Mouse (Mus musculus): ENCODE measurements at regions not wholly inside any gene's neighbourhood (a gene's known extent, or its start where the extent isn't known, plus 50 kb on each side); places are given as distances from the start of the nearest gene placed in this dataset.

DNA sequence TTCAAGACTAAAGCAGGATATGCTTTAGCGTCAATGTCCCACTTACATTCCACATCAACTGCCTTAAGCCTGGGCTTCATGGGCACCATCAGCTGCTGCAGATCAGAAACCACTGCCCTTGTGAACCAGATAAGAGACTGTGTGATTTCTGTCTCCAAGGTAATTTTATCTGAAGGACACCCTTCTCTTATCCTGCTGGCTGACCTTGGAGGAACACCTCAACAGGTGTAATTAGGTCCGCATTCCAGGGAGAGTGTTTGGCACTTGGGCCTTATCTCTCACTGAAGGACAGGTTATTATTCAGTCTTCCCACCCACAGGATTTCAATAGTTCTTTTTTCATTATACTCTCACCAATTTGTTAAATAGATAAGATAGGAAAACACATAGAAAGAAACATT, 583.1 kb upstream of the Kdm8 start:
- H3K27ac ChIP-seq (replicated peaks; ENCODE audit: low read depth, low read length) = no peak overlapping the region
- H3K4me1 ChIP-seq (ENCODE audit: control insufficient read depth, insufficient read depth, insufficient read length, low read length) = no peaks in the 10 kb centered on the region
- no peak overlapping the region for H3K4me3 ChIP-seq (ENCODE audit: insufficient read depth, low read depth, low read length)

DNA sequence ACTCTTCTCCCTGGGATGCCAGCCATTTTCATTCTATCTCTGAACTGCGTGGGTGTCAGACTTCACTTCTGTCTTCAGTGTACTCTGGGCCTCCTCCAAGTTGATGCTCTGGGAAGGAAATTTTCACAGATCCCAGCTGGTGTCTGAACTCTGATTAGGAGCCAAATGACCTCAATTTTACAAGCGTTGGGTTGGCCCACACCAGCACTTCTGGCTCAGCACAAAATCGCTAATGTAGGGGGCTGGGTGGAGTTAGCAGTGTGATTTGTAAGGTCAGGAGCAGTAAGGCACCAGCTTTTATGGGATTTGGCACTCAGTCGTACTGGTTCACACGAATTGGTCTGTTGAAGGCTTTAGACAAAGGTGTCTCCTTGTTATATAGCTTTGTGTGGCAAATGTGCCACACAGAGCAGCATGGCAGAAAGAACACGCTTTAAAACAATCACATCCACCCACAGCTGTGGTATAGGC, 576.3 kb upstream of the Kdm8 start:
- no peaks in the 10 kb centered on the region for H3K4me1 ChIP-seq (ENCODE audit: control insufficient read depth, insufficient read depth, insufficient read length, low read length)
- no peak overlapping the region for H3K27ac ChIP-seq (replicated peaks; ENCODE audit: low read depth, low read length)
- H3K4me3 ChIP-seq (ENCODE audit: insufficient read depth, low read depth, low read length) = no peak overlapping the region

DNA sequence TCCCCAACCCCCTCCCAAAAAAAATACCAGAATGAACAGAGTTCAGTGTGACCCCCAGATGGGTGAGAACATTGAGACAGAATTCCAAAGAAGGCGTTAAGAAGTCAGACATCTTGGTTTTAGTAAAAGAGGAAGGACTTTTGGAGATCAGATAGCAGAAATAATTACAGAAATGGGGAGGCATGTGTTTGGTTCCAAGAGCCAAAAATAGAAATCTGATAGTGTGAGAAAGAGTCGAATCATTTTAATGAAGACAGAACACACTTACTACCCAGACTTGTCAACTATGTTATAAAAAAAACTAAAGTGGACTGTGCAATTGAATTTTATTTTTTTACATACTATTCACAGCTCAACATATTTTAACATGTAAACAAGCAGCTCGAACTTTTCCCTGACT, 575.9 kb upstream of the Kdm8 start:
- Histone ChIP-seq H3K4me3 (ENCODE audit: insufficient read depth, low read depth, low read length) (no peak overlapping the region), H3K4me1 (ENCODE audit: control insufficient read depth, insufficient read depth, insufficient read length, low read length) (no peaks in the 10 kb centered on the region), H3K27ac (replicated peaks; ENCODE audit: low read depth, low read length) (no peak overlapping the region)

DNA sequence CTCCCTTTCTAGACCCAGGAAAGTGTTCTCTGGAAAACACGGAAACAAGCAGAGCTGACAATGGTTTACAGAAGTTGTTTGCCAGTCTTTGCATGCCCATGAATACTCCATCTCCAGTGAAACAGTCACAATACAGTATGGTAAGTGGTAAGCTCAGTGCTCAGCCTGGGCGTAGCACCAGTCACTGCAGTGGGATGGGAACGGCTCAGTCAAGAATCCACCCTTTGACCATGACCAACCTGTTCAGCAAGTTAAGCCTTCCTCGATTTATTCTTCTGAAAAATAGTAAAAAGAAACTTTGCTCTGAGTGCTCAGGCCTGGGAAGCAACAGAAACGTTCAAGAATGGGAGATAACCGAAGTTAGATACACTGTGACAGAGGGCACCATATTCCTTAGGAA, 563.7 kb upstream of the Kdm8 start:
- H3K4me1 ChIP-seq (ENCODE audit: control insufficient read depth, insufficient read depth, insufficient read length, low read length) = no peaks in the 10 kb centered on the region
- H3K4me3 ChIP-seq (ENCODE audit: insufficient read depth, low read depth, low read length) = no peak overlapping the region
- no peak overlapping the region for H3K27ac ChIP-seq (replicated peaks; ENCODE audit: low read depth, low read length)

DNA sequence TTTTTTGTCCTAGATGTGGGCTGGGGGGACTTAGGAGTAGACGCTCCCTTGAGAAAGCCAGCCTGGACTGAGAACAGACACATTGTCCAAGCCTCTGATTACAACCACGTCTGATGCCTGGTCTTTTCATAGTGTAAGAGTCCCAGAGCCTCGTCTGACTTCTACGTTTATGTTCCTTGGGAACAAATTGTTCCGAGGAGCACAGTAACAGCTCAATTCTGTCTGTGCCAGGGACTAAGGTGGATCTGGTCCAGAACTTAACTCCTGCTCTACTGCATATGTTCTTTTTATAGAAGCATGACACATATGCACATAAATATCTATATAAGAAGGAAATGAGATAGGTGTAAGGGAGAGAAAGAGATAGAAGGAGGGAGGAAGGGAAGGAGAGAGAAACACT, 537.2 kb upstream of the Kdm8 start:
- H3K27ac ChIP-seq (replicated peaks; ENCODE audit: low read depth, low read length) = no peak overlapping the region
- H3K4me3 ChIP-seq (ENCODE audit: insufficient read depth, low read depth, low read length) = no peak overlapping the region
- no peaks in the 10 kb centered on the region for H3K4me1 ChIP-seq (ENCODE audit: control insufficient read depth, insufficient read depth, insufficient read length, low read length)

DNA sequence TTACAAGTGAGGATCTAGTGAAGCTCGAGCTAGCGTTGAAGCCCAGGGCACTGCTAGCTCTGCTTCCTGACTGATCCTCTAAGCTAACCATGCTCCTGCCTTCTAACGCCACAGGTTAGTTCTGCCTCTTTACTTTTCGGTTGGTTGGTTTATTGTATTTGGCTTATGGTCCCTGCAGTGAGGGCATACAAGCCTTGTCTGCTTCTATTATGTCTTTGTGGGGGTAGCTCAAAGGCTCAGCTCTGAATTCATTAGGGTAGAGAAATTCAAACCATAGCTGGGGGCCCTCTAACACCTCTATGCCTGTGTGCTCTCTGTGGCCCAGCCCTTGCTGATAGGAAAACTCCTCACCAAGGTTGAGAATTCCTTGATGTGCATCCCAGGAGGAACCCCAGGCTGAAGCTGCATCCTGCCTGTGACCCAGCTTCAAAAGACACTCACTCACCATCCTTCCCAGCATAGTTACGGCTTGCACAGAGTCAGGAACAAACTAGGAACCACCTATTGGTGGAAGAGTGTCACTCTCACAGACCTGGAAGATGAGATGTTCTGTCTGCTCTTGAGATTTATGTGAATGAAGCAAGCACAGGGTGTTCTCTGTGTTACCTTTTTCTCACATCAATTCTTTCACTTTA, 536.7 kb upstream of the Kdm8 start:
- Histone ChIP-seq H3K27ac (replicated peaks; ENCODE audit: low read depth, low read length) (no peak overlapping the region), H3K4me1 (ENCODE audit: control insufficient read depth, insufficient read depth, insufficient read length, low read length) (no peaks in the 10 kb centered on the region), H3K4me3 (ENCODE audit: insufficient read depth, low read depth, low read length) (no peak overlapping the region)

DNA sequence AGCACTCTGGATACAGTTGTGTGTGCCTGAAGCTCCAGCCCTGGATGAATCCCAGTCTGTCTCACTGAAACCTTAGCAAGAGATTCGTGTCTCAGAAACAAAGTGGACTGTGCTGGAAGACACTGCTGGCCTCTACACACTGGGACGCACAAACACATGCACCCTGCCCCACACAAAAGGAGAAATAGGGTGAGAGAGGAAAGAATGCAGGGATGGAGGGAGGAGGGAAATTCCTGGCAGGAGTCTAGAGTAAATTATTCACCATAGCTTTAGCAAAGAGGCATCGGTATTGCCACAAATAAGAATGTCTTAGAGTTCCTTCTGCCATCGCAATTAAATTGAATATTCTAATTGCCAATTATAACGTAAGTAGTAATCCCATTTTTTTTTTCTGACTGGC, 530.4 kb upstream of the Kdm8 start:
- H3K27ac ChIP-seq (replicated peaks; ENCODE audit: low read depth, low read length) = no peak overlapping the region
- no peaks in the 10 kb centered on the region for H3K4me1 ChIP-seq (ENCODE audit: control insufficient read depth, insufficient read depth, insufficient read length, low read length)
- H3K4me3 ChIP-seq (ENCODE audit: insufficient read depth, low read depth, low read length) = no peak overlapping the region

DNA sequence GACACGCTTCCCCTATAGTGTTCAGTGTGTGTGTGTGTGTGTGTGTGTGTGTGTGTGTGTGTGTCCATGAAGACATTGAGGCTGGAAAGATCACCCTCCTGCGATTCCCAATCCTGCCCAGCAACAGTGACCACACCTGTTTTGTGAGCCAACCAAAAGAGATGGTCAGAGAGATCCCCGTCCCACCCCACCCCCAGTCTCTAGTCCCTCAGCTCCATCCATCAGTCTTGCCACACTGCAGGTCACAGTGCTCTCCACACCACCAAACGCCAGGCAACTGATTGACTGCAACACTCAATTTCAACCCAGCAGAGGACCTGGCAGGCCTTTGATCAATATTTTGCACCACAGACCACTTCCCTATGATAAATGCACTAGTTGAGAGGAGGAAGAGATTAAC, 530.0 kb upstream of the Kdm8 start:
- H3K27ac ChIP-seq (replicated peaks; ENCODE audit: low read depth, low read length) = no peak overlapping the region
- no peak overlapping the region for H3K4me3 ChIP-seq (ENCODE audit: insufficient read depth, low read depth, low read length)
- H3K4me1 ChIP-seq (ENCODE audit: control insufficient read depth, insufficient read depth, insufficient read length, low read length) = no peaks in the 10 kb centered on the region

DNA sequence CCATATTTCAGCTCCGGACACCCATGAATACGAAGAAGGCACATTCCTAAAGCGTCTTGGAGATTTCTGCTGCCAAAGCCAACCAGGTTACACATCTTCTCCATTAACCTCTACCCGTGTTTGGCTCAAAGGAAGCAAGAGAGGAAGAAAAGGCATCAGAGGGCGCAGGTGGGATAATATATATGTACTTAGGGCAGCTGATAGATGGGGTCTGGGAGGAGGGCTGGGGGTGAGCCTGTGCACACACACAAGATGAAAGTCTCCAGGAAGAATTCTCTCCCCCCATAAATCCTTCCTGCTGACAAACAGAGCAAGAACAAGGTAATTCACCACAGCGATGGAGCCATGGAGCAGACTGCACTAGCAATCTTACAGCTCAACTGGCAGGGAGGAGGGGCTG, 529.5 kb upstream of the Kdm8 start:
- Histone ChIP-seq H3K4me3 (ENCODE audit: insufficient read depth, low read depth, low read length) (no peak overlapping the region), H3K27ac (replicated peaks; ENCODE audit: low read depth, low read length) (no peak overlapping the region), H3K4me1 (ENCODE audit: control insufficient read depth, insufficient read depth, insufficient read length, low read length) (no peaks in the 10 kb centered on the region)

DNA sequence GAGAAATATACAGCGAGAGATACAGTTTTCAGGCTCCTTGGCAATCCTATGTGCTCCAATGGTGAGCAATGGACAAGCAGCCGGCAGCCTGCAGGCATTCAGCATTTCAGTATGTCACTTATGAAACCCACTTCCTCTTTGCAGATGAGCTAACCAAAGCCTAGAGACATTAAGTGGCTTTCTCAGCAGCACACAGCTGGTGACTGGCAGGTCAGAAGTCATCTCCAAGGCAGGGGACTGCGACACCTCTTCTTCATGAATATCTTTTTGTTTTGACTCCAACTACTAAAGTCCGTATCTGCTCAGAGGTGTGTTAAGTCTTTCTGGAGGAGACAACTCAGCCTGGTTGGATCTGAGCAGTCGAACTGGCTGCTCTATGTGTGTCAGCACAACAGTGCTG, 528.8 kb upstream of the Kdm8 start:
- Histone ChIP-seq H3K4me1 (ENCODE audit: control insufficient read depth, insufficient read depth, insufficient read length, low read length) (no peaks in the 10 kb centered on the region), H3K27ac (replicated peaks; ENCODE audit: low read depth, low read length) (no peak overlapping the region), H3K4me3 (ENCODE audit: insufficient read depth, low read depth, low read length) (no peak overlapping the region)

DNA sequence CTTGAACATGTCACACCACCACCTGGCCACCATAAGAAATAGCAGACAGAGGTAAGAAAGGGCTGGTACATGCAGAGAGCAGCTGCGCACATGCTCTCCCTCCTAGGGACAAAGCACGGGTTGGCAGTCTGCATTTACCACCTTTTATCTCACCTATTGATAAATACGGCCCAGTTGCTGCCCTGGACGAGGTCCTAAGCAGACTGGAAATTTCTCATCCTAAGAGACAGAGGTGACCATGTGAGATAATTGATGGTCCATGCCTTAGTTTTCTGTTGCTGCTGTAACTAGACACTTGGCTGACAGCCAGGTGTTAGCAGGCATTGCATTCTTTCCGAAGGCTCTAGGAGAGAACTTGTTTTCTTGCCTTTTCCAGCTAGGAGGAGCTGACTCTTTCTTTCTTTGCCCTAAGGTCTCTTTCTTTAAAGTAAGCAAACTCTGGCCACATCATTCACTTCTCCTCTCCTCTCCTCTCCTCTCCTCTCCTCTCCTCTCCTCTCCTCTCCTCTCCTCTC, 526.8 kb upstream of the Kdm8 start:
- H3K4me1 ChIP-seq (ENCODE audit: control insufficient read depth, insufficient read depth, insufficient read length, low read length) = no peaks in the 10 kb centered on the region
- H3K4me3 ChIP-seq (ENCODE audit: insufficient read depth, low read depth, low read length) = no peak overlapping the region
- H3K27ac ChIP-seq (replicated peaks; ENCODE audit: low read depth, low read length) = no peak overlapping the region

DNA sequence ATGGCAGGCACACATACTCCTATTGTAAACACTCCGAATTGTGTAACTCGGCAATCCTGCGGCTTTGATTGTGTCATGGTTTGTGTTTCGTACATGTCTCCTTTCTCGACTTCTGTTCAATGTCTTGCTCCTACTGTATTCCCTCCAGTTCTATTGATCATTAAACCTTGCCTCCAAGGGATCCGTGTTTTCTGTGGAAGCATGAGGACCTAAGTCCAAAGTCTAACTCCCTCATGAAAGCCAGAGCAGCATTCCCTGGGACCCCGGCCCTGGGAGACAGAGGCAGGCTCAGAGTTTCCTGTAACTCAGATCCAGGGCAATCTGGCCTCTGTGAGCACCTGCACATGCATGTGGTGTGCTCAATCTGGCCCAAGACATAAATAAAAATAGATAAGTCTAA, 521.7 kb upstream of the Kdm8 start:
- Histone ChIP-seq H3K4me3 (ENCODE audit: insufficient read depth, low read depth, low read length) (no peak overlapping the region), H3K4me1 (ENCODE audit: control insufficient read depth, insufficient read depth, insufficient read length, low read length) (no peaks in the 10 kb centered on the region), H3K27ac (replicated peaks; ENCODE audit: low read depth, low read length) (no peak overlapping the region)

DNA sequence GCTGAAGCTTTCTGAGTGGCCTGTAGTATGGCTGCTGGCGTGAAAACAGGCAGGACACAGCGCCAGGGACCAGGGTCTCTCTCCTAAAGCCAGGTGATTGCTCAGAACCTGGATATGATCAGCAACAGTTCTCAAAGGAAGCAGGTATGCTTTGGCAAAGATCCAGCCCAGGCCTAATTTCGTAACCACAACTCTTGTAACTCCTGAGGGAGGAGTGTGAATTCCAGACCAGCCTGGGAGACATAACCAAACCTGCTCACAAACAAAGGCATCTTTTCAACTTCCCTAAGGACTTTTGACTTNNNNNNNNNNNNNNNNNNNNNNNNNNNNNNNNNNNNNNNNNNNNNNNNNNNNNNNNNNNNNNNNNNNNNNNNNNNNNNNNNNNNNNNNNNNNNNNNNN, 510.9 kb upstream of the Kdm8 start:
- Histone ChIP-seq H3K27ac (replicated peaks; ENCODE audit: low read depth, low read length) (no peak overlapping the region), H3K4me1 (ENCODE audit: control insufficient read depth, insufficient read depth, insufficient read length, low read length) (no peaks in the 10 kb centered on the region), H3K4me3 (ENCODE audit: insufficient read depth, low read depth, low read length) (no peak overlapping the region)

DNA sequence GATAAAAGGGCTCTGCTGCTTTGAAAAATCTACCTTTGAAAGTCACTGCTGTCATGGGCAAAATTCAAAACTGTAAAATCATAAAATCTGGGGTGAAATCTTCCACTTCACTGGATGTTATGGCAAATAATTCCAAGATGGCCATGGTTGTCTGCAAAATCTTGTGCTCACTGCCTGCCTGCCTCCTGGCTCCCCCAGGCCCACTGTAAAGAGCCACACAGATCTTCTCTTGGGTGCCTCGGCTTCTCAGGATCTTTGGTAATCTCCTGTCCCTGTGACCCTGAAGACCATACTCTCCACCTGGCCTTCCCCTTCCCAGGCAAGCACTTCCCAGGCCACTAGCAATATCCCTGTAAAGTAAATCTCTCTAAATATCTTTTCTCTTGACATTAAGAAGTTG, 505.1 kb upstream of the Kdm8 start:
- Histone ChIP-seq H3K4me1 (ENCODE audit: control insufficient read depth, insufficient read depth, insufficient read length, low read length) (no peaks in the 10 kb centered on the region), H3K27ac (replicated peaks; ENCODE audit: low read depth, low read length) (no peak overlapping the region), H3K4me3 (ENCODE audit: insufficient read depth, low read depth, low read length) (no peak overlapping the region)

DNA sequence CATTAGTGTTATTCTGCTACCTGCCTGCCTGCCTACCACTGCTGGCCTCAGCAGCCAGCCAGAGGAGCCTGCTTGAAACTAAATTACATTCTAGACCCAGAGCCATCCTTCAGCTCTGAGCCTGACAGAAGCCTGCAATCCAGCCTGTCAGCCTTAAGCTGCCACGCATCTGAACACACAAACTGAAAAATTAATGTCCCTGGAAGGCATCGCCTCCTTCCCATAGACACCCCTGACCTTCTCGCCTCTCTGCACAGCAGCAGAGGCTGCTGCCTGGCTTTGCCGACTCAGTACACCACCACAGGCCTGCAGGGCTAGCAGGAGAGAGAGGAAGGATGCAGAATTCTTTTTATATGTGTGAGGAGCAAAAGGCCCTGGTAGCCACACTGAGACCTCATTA, 502.9 kb upstream of the Kdm8 start:
- no peak overlapping the region for H3K27ac ChIP-seq (replicated peaks; ENCODE audit: low read depth, low read length)

DNA sequence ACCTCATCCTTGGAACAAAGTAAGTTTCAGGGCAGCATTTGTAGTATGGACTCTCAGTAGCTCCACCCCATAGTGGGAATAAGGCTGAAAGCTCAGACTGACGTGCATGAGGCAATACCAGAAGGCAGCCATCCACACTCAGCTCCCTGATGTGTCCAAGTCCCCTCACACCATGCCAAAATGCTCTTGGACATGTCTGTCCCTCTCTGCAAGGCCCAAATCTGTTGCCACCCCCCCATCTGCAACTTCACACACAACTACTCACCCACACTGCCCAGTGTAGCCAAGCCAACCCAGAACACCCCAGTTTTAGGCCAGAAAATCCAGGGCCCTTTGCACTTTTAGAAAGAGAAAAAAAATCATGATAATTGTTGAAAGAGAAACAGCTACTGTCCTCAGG, 498.1 kb upstream of the Kdm8 start:
- Histone ChIP-seq H3K4me1 (ENCODE audit: control insufficient read depth, insufficient read depth, insufficient read length, low read length) (no peaks in the 10 kb centered on the region), H3K4me3 (ENCODE audit: insufficient read depth, low read depth, low read length) (no peak overlapping the region), H3K27ac (replicated peaks; ENCODE audit: low read depth, low read length) (no peak overlapping the region)

More for the DNA sequence above, 502.9 kb upstream of the Kdm8 start:
- Histone ChIP-seq H3K4me3 (ENCODE audit: insufficient read depth, low read depth, low read length) (no peak overlapping the region), H3K4me1 (ENCODE audit: control insufficient read depth, insufficient read depth, insufficient read length, low read length) (no peaks in the 10 kb centered on the region)

Measured in brown adipose tissue, adult 24 weeks (tissue).